Comparison of ENCODE assay signal across 24 mouse cellular contexts in genomic region chr1:135899991-135900515, GRCm38 (mm10). TPM values are rescaled to one million over a fixed set of nuclear protein-coding genes. Genes with fewer than 3 reads are reported as not detected.
DNase-seq lines count a peak whose midpoint lies in the region; ATAC-seq and TF ChIP-seq lines count a peak whose summit lies in the region.
"Had no signal": no experiment of that assay in that cellular context is flagged by ENCODE, and none has a peak within 500 bp of the region (broad histone marks: within the 10 kb centered on the region; RNA-seq: fewer than 3 reads in every experiment).

No protein-coding gene starts in this region.

- peak; percentile 69 for ATAC-seq in embryonic facial prominence, embryonic 13.5 days (ENCODE audit: insufficient number of reproducible peaks, insufficient read depth, low FRiP score, low TSS enrichment, low read depth)
- peak; percentile 59; the same call in 1 of the 2 replicates for ATAC-seq in limb, embryonic 15.5 days (ENCODE audit: insufficient number of reproducible peaks, low FRiP score, low TSS enrichment, low read depth)
- no peak for ATAC-seq in stomach, postnatal 0 days (ENCODE audit: low FRiP score, low TSS enrichment)
- ATAC-seq in kidney, embryonic 14.5 days (ENCODE audit: low FRiP score, low TSS enrichment): no peak
- ATAC-seq: CD4-positive, CD25-positive, alpha-beta regulatory T cell, adult 4 months; forebrain, embryonic 16.5 days; hindbrain, postnatal 0 days had no signal

- H3K9me3 ChIP-seq in embryonic facial prominence, embryonic 13.5 days: no peaks in the 10 kb centered on the region
- no peaks in the 10 kb centered on the region for H3K9me3 ChIP-seq in embryonic facial prominence, embryonic 10.5 days
- H3K9me3 ChIP-seq in limb, embryonic 15.5 days: no peaks in the 10 kb centered on the region
- no peaks in the 10 kb centered on the region for H3K9me3 ChIP-seq in stomach, postnatal 0 days (ENCODE audit: control insufficient read depth, low read length)
- no peaks in the 10 kb centered on the region for H3K9me3 ChIP-seq in kidney, embryonic 14.5 days (ENCODE audit: control insufficient read depth, low read length)
- H3K9me3 ChIP-seq: forebrain, embryonic 12.5 days; G1E; heart, embryonic 10.5 days; hindbrain, embryonic 13.5 days had no signal

- peak overlapping the region; percentile 66 for H3K27ac ChIP-seq in embryonic facial prominence, embryonic 13.5 days
- H3K27ac ChIP-seq in embryonic facial prominence, embryonic 10.5 days (replicated peaks): no peak overlapping the region
- H3K27ac ChIP-seq in limb, embryonic 15.5 days: peak overlapping the region; percentile 71
- H3K27ac ChIP-seq in stomach, postnatal 0 days (replicated peaks): peak overlapping the region; percentile 77
- H3K27ac ChIP-seq in kidney, embryonic 14.5 days (ENCODE audit: low read depth, low read length): no peak overlapping the region
- H3K27ac ChIP-seq: forebrain, embryonic 12.5 days; gastrocnemius, adult 2 months; heart, embryonic 10.5 days; hindbrain, embryonic 13.5 days; hindbrain, postnatal 0 days had no signal

- H3K27me3 ChIP-seq in embryonic facial prominence, embryonic 13.5 days: peaks cover 3% of the 10 kb centered on the region; the same call in 1 of the 2 replicates
- 0 out of 2 replicates have a peak, but pooled peaks cover 5% of the 10 kb centered on the region for H3K27me3 ChIP-seq in embryonic facial prominence, embryonic 10.5 days (replicated peaks; ENCODE audit: low read depth, poor library complexity, severe bottlenecking)
- no peaks in the 10 kb centered on the region for H3K27me3 ChIP-seq in limb, embryonic 15.5 days
- H3K27me3 ChIP-seq in stomach, postnatal 0 days (ENCODE audit: control insufficient read depth, insufficient read depth, low read length): no peaks in the 10 kb centered on the region
- no peaks in the 10 kb centered on the region for H3K27me3 ChIP-seq in kidney, embryonic 14.5 days (ENCODE audit: control insufficient read depth, insufficient read depth, low read length)
- H3K27me3 ChIP-seq: hindbrain, embryonic 13.5 days had no signal

- 45% methylated on average over 7 of the region's 7 CpGs for WGBS in embryonic facial prominence, embryonic 13.5 days
- 66% methylated on average over 7 of the region's 7 CpGs for WGBS in embryonic facial prominence, embryonic 10.5 days
- 62% methylated on average over 7 of the region's 7 CpGs for WGBS in limb, embryonic 15.5 days
- WGBS in stomach, postnatal 0 days: 42% methylated on average over 7 of the region's 7 CpGs
- WGBS in kidney, embryonic 14.5 days: 58% methylated on average over 7 of the region's 7 CpGs

- no peak overlapping the region for H3K9ac ChIP-seq in embryonic facial prominence, embryonic 13.5 days
- H3K9ac ChIP-seq in limb, embryonic 15.5 days: no peak overlapping the region
- no peak overlapping the region for H3K9ac ChIP-seq in stomach, postnatal 0 days (ENCODE audit: low read length)
- no peak overlapping the region for H3K9ac ChIP-seq in kidney, embryonic 14.5 days (ENCODE audit: low read depth, low read length)
- H3K9ac ChIP-seq: forebrain, embryonic 12.5 days; hindbrain, embryonic 13.5 days had no signal

- H3K36me3 ChIP-seq in embryonic facial prominence, embryonic 13.5 days: no peaks in the 10 kb centered on the region
- H3K36me3 ChIP-seq in embryonic facial prominence, embryonic 10.5 days (replicated peaks): no peaks in the 10 kb centered on the region
- H3K36me3 ChIP-seq in limb, embryonic 15.5 days: no peaks in the 10 kb centered on the region
- no peaks in the 10 kb centered on the region for H3K36me3 ChIP-seq in stomach, postnatal 0 days (ENCODE audit: control insufficient read depth, insufficient read depth, low read length)
- no peaks in the 10 kb centered on the region for H3K36me3 ChIP-seq in kidney, embryonic 14.5 days (ENCODE audit: control insufficient read depth, insufficient read depth, low read length)
- H3K36me3 ChIP-seq: forebrain, embryonic 12.5 days; G1E; heart, embryonic 10.5 days; hindbrain, embryonic 13.5 days had no signal

- H3K4me3 ChIP-seq in embryonic facial prominence, embryonic 13.5 days: no peak overlapping the region
- no peak overlapping the region for H3K4me3 ChIP-seq in embryonic facial prominence, embryonic 10.5 days
- no peak overlapping the region for H3K4me3 ChIP-seq in limb, embryonic 15.5 days
- no peak overlapping the region for H3K4me3 ChIP-seq in stomach, postnatal 0 days (ENCODE audit: low read depth, low read length)
- H3K4me3 ChIP-seq in kidney, embryonic 14.5 days (ENCODE audit: low read length): no peak overlapping the region
- H3K4me3 ChIP-seq: forebrain, embryonic 12.5 days; gastrocnemius, adult 2 months; heart, embryonic 10.5 days; hindbrain, embryonic 13.5 days had no signal

- no peak overlapping the region for H3K4me2 ChIP-seq in embryonic facial prominence, embryonic 13.5 days
- no peak overlapping the region for H3K4me2 ChIP-seq in limb, embryonic 15.5 days
- H3K4me2 ChIP-seq in stomach, postnatal 0 days (replicated peaks; ENCODE audit: low read depth): no peak overlapping the region
- H3K4me2 ChIP-seq in kidney, embryonic 14.5 days (replicated peaks; ENCODE audit: low read depth, low read length): no peak overlapping the region
- H3K4me2 ChIP-seq: forebrain, embryonic 12.5 days; hindbrain, embryonic 13.5 days had no signal

- TF ChIP-seq EP300 in stomach, postnatal 0 days (optimal IDR thresholded peaks at IDR 0.05): no peak

- H3K4me1 ChIP-seq in embryonic facial prominence, embryonic 13.5 days: peaks cover 10% of the 10 kb centered on the region; the same call in 1 of the 2 replicates
- H3K4me1 ChIP-seq in embryonic facial prominence, embryonic 10.5 days: 0 out of 2 replicates have a peak, but pooled peaks cover 2% of the 10 kb centered on the region
- peaks cover 6% of the 10 kb centered on the region; the same call in 1 of the 2 replicates for H3K4me1 ChIP-seq in limb, embryonic 15.5 days
- 0 out of 2 replicates have a peak, but pooled peaks cover 2% of the 10 kb centered on the region for H3K4me1 ChIP-seq in stomach, postnatal 0 days (replicated peaks; ENCODE audit: control insufficient read depth, insufficient read depth)
- H3K4me1 ChIP-seq in kidney, embryonic 14.5 days (ENCODE audit: control insufficient read depth, insufficient read depth, low read length): no peaks in the 10 kb centered on the region
- H3K4me1 ChIP-seq: forebrain, embryonic 12.5 days; heart, embryonic 10.5 days; hindbrain, embryonic 13.5 days had no signal

- no peak for TF ChIP-seq CTCF in stomach, postnatal 0 days (IDR thresholded peaks at IDR 0.05; ENCODE audit: low read depth)

- no peak for DNase-seq in embryonic facial prominence, embryonic 10.5 days (ENCODE audit: low spot score)
- peak; percentile 5 for DNase-seq in brain, adult 2 months (ENCODE audit: low read depth, low spot score)
- no peak for DNase-seq in stomach, postnatal 0 days (ENCODE audit: low spot score)
- DNase-seq in ovary, postnatal 36 days (ENCODE audit: low spot score): no peak
- DNase-seq: adrenal gland, adult 8-10 months; adrenal gland, postnatal 36 days; B cell, adult 2 months; cerebellum, adult 11 months; cerebellum, adult 9-10 months; cerebellum, postnatal 36 days; gastrocnemius, adult 2 months; gastrocnemius, postnatal 36 days; heart, adult 18-20 months; heart, postnatal 10 days had no signal

RNA-seq across cellular contexts. Expression of gene Pkp1, which starts 19.0 kb away (rescaled TPM):
- polyA plus RNA-seq in embryonic facial prominence, embryonic 13.5 days (2015; fragmentation: Nextera tagmentation; extraction: Ambion mirVana): 12.4 and 14.7 TPM in 2 replicates
- polyA plus RNA-seq in embryonic facial prominence, embryonic 10.5 days (2016; fragmentation: Nextera tagmentation; extraction: Ambion mirVana): 0.25 TPM in 1 of 2 replicates, not detected in the other
- 72.6 and 89.7 TPM in 2 replicates for polyA plus RNA-seq in limb, embryonic 15.5 days (2015; fragmentation: Nextera tagmentation; extraction: Ambion mirVana)
- polyA plus RNA-seq in stomach, postnatal 0 days (2015; fragmentation: Nextera tagmentation; extraction: Ambion mirVana): 29.8 and 34.2 TPM in 2 replicates
- 0.10 TPM in 1 of 2 replicates, not detected in the other for polyA plus RNA-seq in kidney, embryonic 14.5 days (2014; fragmentation: Nextera tagmentation; extraction: Ambion mirVana)
- polyA plus RNA-seq: CD4-positive, CD25-positive, alpha-beta regulatory T cell, adult 4 months; G1E; hindbrain, embryonic 13.5 days had no signal

Comparison
In these comparisons a context has a peak if more than half of its experiments do, and no peak if none do; other contexts are left out.
1. H3K27ac ChIP-seq: peak in embryonic facial prominence, embryonic 13.5 days (single experiment), limb, embryonic 15.5 days (single experiment) and stomach, postnatal 0 days (single experiment); none in embryonic facial prominence, embryonic 10.5 days (single experiment) and kidney, embryonic 14.5 days (single experiment).
2. RNA of gene Pkp1, which starts 19.0 kb away (polyA plus RNA-seq): 72.6 to 89.7 TPM in limb, embryonic 15.5 days, 29.8 to 34.2 TPM in stomach, postnatal 0 days and 12.4 to 14.7 TPM in embryonic facial prominence, embryonic 13.5 days; 0.25 TPM in embryonic facial prominence, embryonic 10.5 days and 0.10 TPM in kidney, embryonic 14.5 days; every median in the first group is over 10 times any median in the second.
3. ATAC-seq: peak in embryonic facial prominence, embryonic 13.5 days (single experiment) and limb, embryonic 15.5 days (single experiment); none in stomach, postnatal 0 days (single experiment) and kidney, embryonic 14.5 days (single experiment).